Mouse (Mus musculus) ES-E14 (cell line): ENCODE measurements around the gene Gm15517. TPM values are rescaled to one million over a fixed set of nuclear protein-coding genes. Genes with fewer than 3 reads are reported as not detected.
A peak's percentile ranks its signal among the peaks of the same experiment; 100 is the strongest.
"Not testable (repeated sequence)": the region's sequence is repeated elsewhere in the genome, so short reads cannot be mapped to it uniquely, and the experiment has no call there.

Experiments used
- DNase-seq: peaks from one replicate; pipeline ENCODE4 v3.0.0-alpha.2; 2013; ENCODE audit warnings: low read depth, low spot score
- H3K27ac ChIP-seq: 2 replicates; pipeline ENCODE4 v1.5.1; 2012; ENCODE audit warnings: low read depth, mild to moderate bottlenecking, low read length, moderate library complexity, mixed read lengths; ENCODE audit not compliant: poor library complexity, insufficient read depth, severe bottlenecking
- H3K36me3 ChIP-seq: 2 replicates; pipeline ENCODE4 v1.6.1; 2012; ENCODE audit warnings: mild to moderate bottlenecking, low read length, moderate library complexity, mixed read lengths; ENCODE audit not compliant: control insufficient read depth, poor library complexity, insufficient read depth, severe bottlenecking
- H3K4me1 ChIP-seq, 2 experiments: fragments of 150-350 bp in 1 of 2; sonication (generic) in 1 of 2; 2 replicates each; pipeline ENCODE4 v1.6.1; 2012; ENCODE audit warnings: low read length in 2 of 2, mild to moderate bottlenecking in 1 of 2, mixed read lengths in 1 of 2; ENCODE audit not compliant: control insufficient read depth in 2 of 2, insufficient read depth in 2 of 2, poor library complexity in 1 of 2
- H3K4me3 ChIP-seq, 2 experiments: fragments of 150-350 bp in 1 of 2; sonication (generic) in 1 of 2; 2 replicates each; pipeline ENCODE4 v1.5.1; 2012; ENCODE audit warnings: low read length in 2 of 2, low read depth in 1 of 2, mild to moderate bottlenecking in 1 of 2, mixed read lengths in 1 of 2; ENCODE audit not compliant: insufficient read depth in 1 of 2, poor library complexity in 1 of 2, severe bottlenecking in 1 of 2
- H3K9ac ChIP-seq: 2 replicates; pipeline ENCODE4 v1.6.1; 2012; ENCODE audit warnings: low read depth, mild to moderate bottlenecking, low read length, mixed read lengths; ENCODE audit not compliant: poor library complexity, insufficient read depth, severe bottlenecking
- H3K9me3 ChIP-seq: fragments of 150-350 bp; sonication (generic); 2 replicates; pipeline ENCODE4 v1.6.1; 2012; ENCODE audit warnings: low read depth, mild to moderate bottlenecking, low read length; ENCODE audit not compliant: control insufficient read depth, insufficient read depth
- CHD2 ChIP-seq: IDR thresholded peaks from 2 replicates; pipeline ENCODE4 v1.6.1; 2014; ENCODE audit warnings: mild to moderate bottlenecking, low read depth, low read length, inconsistent platforms
- HCFC1 ChIP-seq: IDR thresholded peaks from 2 replicates; pipeline ENCODE4 v1.6.1; 2012; ENCODE audit warnings: low read length, inconsistent platforms, borderline replicate concordance; ENCODE audit not compliant: insufficient read depth
- MAFK ChIP-seq: IDR thresholded peaks from 2 replicates; pipeline ENCODE4 v1.6.1; 2014; ENCODE audit warnings: mild to moderate bottlenecking, low read depth, low read length, inconsistent platforms; ENCODE audit not compliant: insufficient read depth
- ZC3H11A ChIP-seq: IDR thresholded peaks from 2 replicates; pipeline ENCODE4 v1.6.1; 2012; ENCODE audit warnings: low read depth, mild to moderate bottlenecking, inconsistent platforms, low read length, borderline replicate concordance
- ZNF384 ChIP-seq: IDR thresholded peaks from 2 replicates; pipeline ENCODE4 v1.6.1; 2012; ENCODE audit warnings: low read depth, low read length, inconsistent platforms
- in situ Hi-C, 2 experiments: fragments of 600-800 bp; cut with MboI; formaldehyde crosslinking; loops; one replicate each; pipeline ENCODE4 v1.15.1; 2025; ENCODE audit warnings: low sequenced_read_pairs in 2 of 2, inconsistent platforms in 1 of 2; ENCODE audit not compliant: unreplicated experiment in 2 of 2
- total RNA-seq: library from RNA; depleted of rRNA; stranded (reverse); fragments of 300-350 nt; gene quantifications from 2 replicates; pipeline ENCODE4 v1.2.3, GENCODE M21; 2012

The Gm15517 gene
- total RNA-seq, 1 experiment = 1.4 TPM

GRCm38 (mm10) chr7:44246055-44246983 is 14.9 kb upstream of the Gm15517 start, which contains the start of the genes 1700028J19Rik and 2410002F23Rik:
Gene 1700028J19Rik, minus strand, starts transcription at chr7:44246695.
Gene 2410002F23Rik, plus strand, starts transcription at chr7:44246722.
- H3K9ac ChIP-seq = peak within 1 kb of the TSS; percentile 95
- peaks cover 0 to 11% of the 10 kb centered on the region in 2 experiments; a peak in 1 of 4 replicates for H3K4me1 ChIP-seq
- H3K27ac ChIP-seq = peak within 1 kb of the TSS; percentile 95
- H3K9me3 ChIP-seq = no peaks in the 10 kb centered on the region
- peaks cover 32% of the 10 kb centered on the region for H3K36me3 ChIP-seq
- in situ Hi-C loops = no loop called here
- DNase-seq = peak; percentile 80
- peak within 1 kb of the TSS; percentile 86 to 90 for H3K4me3 ChIP-seq
- TF ChIP-seq CHD2 (no peak), ZC3H11A (no peak), MAFK (no peak), ZNF384 (no peak), HCFC1 (peak; percentile 56; the same call in 1 of the 2 replicates)

- Histone ChIP-seq H3K9ac (peak overlapping the region; percentile 95), H3K27ac (peak overlapping the region; percentile 87), H3K9me3 (no peaks in the 10 kb centered on the region), H3K36me3 (peaks cover 35% of the 10 kb centered on the region), H3K4me1 (peaks cover 0 to 11% of the 10 kb centered on the region in 2 experiments; a peak in 1 of 4 replicates), H3K4me3 (peak overlapping the region; percentile 86 to 90)
- no peak for DNase-seq
- in situ Hi-C loops = no loop called here
- TF ChIP-seq MAFK (no peak), ZNF384 (peak; percentile 94), HCFC1 (no peak)
Observed at GRCm38 (mm10) chr7:44246984-44247470, 14.2 kb upstream of the Gm15517 start.

DNA sequence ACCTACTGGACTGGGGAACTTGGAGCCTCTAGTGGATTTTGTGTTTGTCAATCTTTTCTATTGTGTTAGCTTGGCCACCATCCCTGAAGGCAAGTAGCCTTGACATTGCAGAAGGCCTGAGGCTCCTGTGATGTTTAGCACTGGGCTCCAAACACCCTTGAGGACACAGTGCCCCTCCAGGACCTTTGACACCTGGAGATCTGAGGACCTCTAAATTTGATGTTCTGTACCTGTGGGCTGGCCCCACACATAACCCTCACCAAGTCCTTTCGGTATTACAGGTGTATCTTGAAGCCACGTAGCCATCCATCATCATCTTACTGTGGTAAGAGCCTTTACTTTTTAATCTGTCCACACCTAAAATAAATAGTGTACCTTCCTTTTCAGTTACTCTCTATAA is 13.3 kb upstream of the Gm15517 start:
- no peak overlapping the region for H3K27ac ChIP-seq
- peaks cover 0 to 16% of the 10 kb centered on the region in 2 experiments; a peak in 1 of 4 replicates for H3K4me1 ChIP-seq
- H3K9ac ChIP-seq = peak overlapping the region; percentile 43; the same call in 1 of the 2 replicates
- no peaks in the 10 kb centered on the region for H3K9me3 ChIP-seq
- peaks cover 41% of the 10 kb centered on the region for H3K36me3 ChIP-seq
- DNase-seq = no peak
- TF ChIP-seq ZC3H11A (no peak), MAFK (no peak), ZNF384 (no peak), CHD2 (no peak), HCFC1 (no peak)
- H3K4me3 ChIP-seq = peak overlapping the region; percentile 86 to 90; a peak in 3 of 4 replicates
- in situ Hi-C loops = no loop called here

GRCm38 (mm10) chr7:44249248-44249647 is 12.0 kb upstream of the Gm15517 start:
- peaks cover 0 to 17% of the 10 kb centered on the region in 2 experiments; a peak in 1 of 4 replicates for H3K4me1 ChIP-seq
- no peak overlapping the region for H3K27ac ChIP-seq
- H3K9ac ChIP-seq = no peak overlapping the region
- peaks cover 42% of the 10 kb centered on the region for H3K36me3 ChIP-seq
- no peaks in the 10 kb centered on the region for H3K9me3 ChIP-seq
- DNase-seq = no peak
- TF ChIP-seq CHD2 (no peak), MAFK (no peak), ZNF384 (no peak), HCFC1 (no peak), ZC3H11A (no peak)
- in situ Hi-C loops = no loop called here
- no peak overlapping the region for H3K4me3 ChIP-seq

- peaks cover 42% of the 10 kb centered on the region for H3K36me3 ChIP-seq
Observed at GRCm38 (mm10) chr7:44250732-44251275, 10.4 kb upstream of the Gm15517 start.

More at GRCm38 (mm10) chr7:44250732-44251275, 10.4 kb upstream of the Gm15517 start:
- H3K27ac ChIP-seq, H3K9me3 ChIP-seq, H3K9ac ChIP-seq, DNase-seq, H3K4me3 ChIP-seq: not testable (repeated sequence)
- H3K4me1 ChIP-seq = peaks cover 0 to 16% of the 10 kb centered on the region in 2 experiments; a peak in 1 of 4 replicates
- in situ Hi-C loops = loop anchor here in 1 of 2 experiments (25.0 kb wide), 1 partner anchor 186 kb away; the partner anchor contains the start of gene Lrrc4b
